Mouse (Mus musculus) myocyte (in vitro differentiated cells): Measurements from ENCODE around the gene Map3k1. TPM values are rescaled to one million over a fixed set of nuclear protein-coding genes. Genes with fewer than 3 reads are reported as not detected.

Source experiments
- H3K27me3 ChIP-seq: one replicate; pipeline ENCODE4 v1.6.1; 2011; ENCODE audit not compliant: control insufficient read depth, insufficient read depth, insufficient read length
- H3K36me3 ChIP-seq: one replicate; pipeline ENCODE4 v1.6.1; 2011; ENCODE audit not compliant: control insufficient read depth, insufficient read depth
- H3K4me2 ChIP-seq: one replicate; pipeline ENCODE4 v1.6.1; 2011; ENCODE audit warnings: low read depth, control low read depth
- H3K4me3 ChIP-seq: one replicate; pipeline ENCODE4 v1.5.1; 2011; ENCODE audit warnings: mild to moderate bottlenecking, control low read depth, moderate library complexity
- H3K79me2 ChIP-seq: one replicate; pipeline ENCODE4 v1.6.1; 2011; ENCODE audit not compliant: control insufficient read depth, insufficient read depth
- H3ac ChIP-seq: one replicate; pipeline ENCODE4 v1.6.1; 2011; ENCODE audit not compliant: control insufficient read depth, insufficient read length
- CEBPB ChIP-seq: IDR thresholded peaks from 2 replicates; pipeline ENCODE4 v1.6.1; 2011; ENCODE audit warnings: mild to moderate bottlenecking, moderate library complexity; ENCODE audit not compliant: poor library complexity, insufficient read depth, severe bottlenecking
- E2F4 ChIP-seq: IDR thresholded peaks from one replicate; pipeline ENCODE4 v1.6.1; 2011; ENCODE audit warnings: mild to moderate bottlenecking, control low read depth, moderate library complexity; ENCODE audit not compliant: insufficient read depth
- MAX ChIP-seq: IDR thresholded peaks from one replicate; pipeline ENCODE4 v1.6.1; 2011; ENCODE audit warnings: low read depth, mild to moderate bottlenecking, control low read depth
- MYOD1 ChIP-seq, 3 experiments: IDR thresholded peaks; one replicate each; pipeline ENCODE4 v1.6.1; 2011; ENCODE audit warnings: control low read depth in 2 of 3, low read depth in 2 of 3, mild to moderate bottlenecking in 2 of 3, moderate library complexity in 1 of 3; ENCODE audit not compliant: insufficient read length in 2 of 3, control insufficient read depth in 1 of 3
- MYOG ChIP-seq, 3 experiments: IDR thresholded peaks; one replicate each; pipeline ENCODE4 v1.6.1; 2011; ENCODE audit warnings: control low read depth in 2 of 3, low read depth in 2 of 3, mild to moderate bottlenecking in 2 of 3; ENCODE audit not compliant: insufficient read length in 2 of 3, control insufficient read depth in 1 of 3, insufficient read depth in 1 of 3
- POLR2A ChIP-seq: IDR thresholded peaks from one replicate; pipeline ENCODE4 v1.6.1; 2011; ENCODE audit warnings: low read depth, mild to moderate bottlenecking, control low read depth, moderate library complexity; ENCODE audit not compliant: insufficient read length
- POLR2AphosphoS2 ChIP-seq: IDR thresholded peaks from one replicate; pipeline ENCODE4 v1.6.1; 2011; ENCODE audit warnings: low read depth, control low read depth; ENCODE audit not compliant: insufficient read length
- REST ChIP-seq: IDR thresholded peaks from one replicate; pipeline ENCODE4 v1.6.1; 2011; ENCODE audit warnings: mild to moderate bottlenecking, control low read depth, moderate library complexity; ENCODE audit not compliant: insufficient read depth, insufficient read length
- SRF ChIP-seq: IDR thresholded peaks from one replicate; pipeline ENCODE4 v1.6.1; 2011; ENCODE audit warnings: low read depth; ENCODE audit not compliant: control insufficient read depth, insufficient read length
- TCF12 ChIP-seq: IDR thresholded peaks from one replicate; pipeline ENCODE4 v1.6.1; 2011; ENCODE audit warnings: mild to moderate bottlenecking, control low read depth; ENCODE audit not compliant: poor library complexity, insufficient read depth, severe bottlenecking
- TCF3 ChIP-seq: IDR thresholded peaks from one replicate; pipeline ENCODE4 v1.6.1; 2011; ENCODE audit warnings: low read depth, control low read depth; ENCODE audit not compliant: insufficient read length
- USF1 ChIP-seq: IDR thresholded peaks from one replicate; pipeline ENCODE4 v1.6.1; 2011; ENCODE audit warnings: low read depth, mild to moderate bottlenecking, control low read depth, moderate library complexity
- polyA plus RNA-seq: library from polyadenylated mRNA; unstranded; fragments of >200 nt; fragmentation: generic; extraction: Trizol; gene quantifications from one replicate; pipeline ENCODE4 v1.2.1, GENCODE M21; 2012; ENCODE audit warnings: missing spikeins

Map3k1 gene
- polyA plus RNA-seq, 1 experiment: 1.0 TPM

DNA sequence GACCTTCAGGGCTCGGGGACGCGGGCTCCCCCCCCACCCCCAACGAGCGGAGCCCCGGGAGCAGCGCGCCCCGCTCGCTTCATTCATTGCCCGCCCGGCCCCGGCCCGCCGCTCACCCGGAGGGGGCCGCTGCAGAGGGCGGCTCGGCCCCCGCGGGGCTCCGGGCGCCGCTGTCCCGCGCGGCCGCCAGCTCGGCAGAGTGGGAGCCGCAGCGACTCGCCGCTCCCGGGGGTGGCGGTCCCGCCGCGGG is 481 bp downstream of the Map3k1 start:
- Histone ChIP-seq H3K4me2 (no peak overlapping the region), H3ac (peak overlapping the region; percentile 85), H3K27me3 (no peaks in the 10 kb centered on the region), H3K79me2 (peaks cover 39% of the 10 kb centered on the region), H3K4me3 (peak overlapping the region; percentile 37), H3K36me3 (no peaks in the 10 kb centered on the region)
- no peak for TF ChIP-seq MYOD1 (IDR thresholded peaks at IDR 0.05; ENCODE audit: control insufficient read depth in 1 of 3, insufficient read length in 2 of 3, low read depth in 2 of 3)
- no peak for TF ChIP-seq POLR2AphosphoS2
- TF ChIP-seq POLR2A: no peak
- TF ChIP-seq USF1: no peak

DNA sequence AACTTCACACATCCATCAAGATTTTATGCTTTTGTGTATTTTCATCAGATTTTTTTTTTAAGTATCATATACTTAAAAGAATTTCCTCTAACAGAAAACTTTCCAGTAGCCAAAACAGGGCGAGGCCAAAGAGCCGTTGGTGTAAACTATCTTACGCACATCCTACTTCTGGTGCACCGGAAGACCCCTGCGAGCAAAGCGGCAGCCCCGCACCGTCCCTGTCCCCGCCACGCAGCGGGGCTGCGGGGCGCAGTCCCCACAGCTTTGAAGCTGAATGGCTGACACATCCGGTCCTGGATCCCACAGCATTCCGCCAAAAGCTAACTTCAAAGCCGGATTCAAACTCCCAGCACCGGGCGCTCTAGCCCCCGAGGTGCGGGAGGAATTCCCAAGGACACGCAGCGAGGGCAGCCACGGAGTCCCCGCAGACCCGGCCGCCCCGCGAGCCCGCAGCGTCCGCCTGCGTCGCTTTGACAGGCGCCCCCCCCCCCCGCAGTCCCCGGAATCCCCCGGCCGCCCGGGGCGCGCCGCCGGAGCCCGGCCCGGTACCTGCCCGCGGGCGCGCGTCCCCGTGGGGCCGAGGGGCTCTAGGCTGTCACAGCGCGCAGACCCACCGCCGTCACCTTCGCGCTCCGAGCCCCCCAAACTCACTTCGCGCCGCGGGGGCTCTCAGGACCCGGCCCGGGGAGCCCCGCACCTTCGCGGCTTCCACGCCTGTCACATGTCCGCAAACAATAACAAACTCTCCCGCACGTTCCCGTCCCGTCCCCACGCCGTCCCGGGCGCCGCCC is 1.0 kb downstream of the Map3k1 start:
- Histone ChIP-seq H3K4me2 (peak overlapping the region; percentile 88), H3ac (peak overlapping the region; percentile 85), H3K4me3 (peak overlapping the region; percentile 37), H3K79me2 (peaks cover 45% of the 10 kb centered on the region), H3K36me3 (no peaks in the 10 kb centered on the region), H3K27me3 (no peaks in the 10 kb centered on the region)
- TF ChIP-seq REST (no peak), TCF12 (no peak), MYOG (IDR thresholded peaks at IDR 0.05; ENCODE audit: control insufficient read depth in 1 of 3, insufficient read depth in 1 of 3, insufficient read length in 2 of 3, low read depth in 2 of 3) (no peak), POLR2AphosphoS2 (no peak), E2F4 (no peak), POLR2A (no peak), MYOD1 (IDR thresholded peaks at IDR 0.05; ENCODE audit: control insufficient read depth in 1 of 3, insufficient read length in 2 of 3, low read depth in 2 of 3) (no peak), MAX (no peak), CEBPB (no peak), TCF3 (no peak), SRF (no peak), USF1 (no peak)

DNA sequence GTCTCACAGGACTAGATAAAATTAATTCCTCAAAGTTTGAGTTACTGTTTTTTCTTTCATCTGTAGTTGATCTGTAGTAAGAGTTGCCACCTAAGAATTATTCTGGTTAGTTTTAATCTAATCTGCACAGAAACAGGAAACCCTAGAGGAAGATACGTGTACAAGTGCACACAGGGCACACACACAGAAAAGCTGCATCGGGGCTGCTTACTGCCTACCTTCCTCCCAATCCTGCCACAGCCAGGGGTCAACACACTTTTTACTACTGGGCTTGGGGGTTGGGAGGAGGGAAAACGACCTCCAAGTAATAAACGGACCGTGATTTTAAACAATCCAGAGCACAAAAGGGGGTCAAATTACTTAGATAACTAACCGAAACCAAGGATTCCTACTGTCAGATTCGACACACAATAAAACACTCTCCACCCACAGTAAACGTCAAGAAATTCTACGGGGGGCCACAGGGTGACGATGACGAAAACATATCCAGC is 1.6 kb downstream of the Map3k1 start:
- H3K27me3 ChIP-seq: no peaks in the 10 kb centered on the region
- no peak for TF ChIP-seq USF1
- no peak for TF ChIP-seq MYOD1 (IDR thresholded peaks at IDR 0.05; ENCODE audit: control insufficient read depth in 1 of 3, insufficient read length in 2 of 3, low read depth in 2 of 3)
- TF ChIP-seq MAX: no peak
- no peak for TF ChIP-seq SRF
- no peak for TF ChIP-seq POLR2AphosphoS2
- TF ChIP-seq REST: no peak
- no peak for TF ChIP-seq MYOG (IDR thresholded peaks at IDR 0.05; ENCODE audit: control insufficient read depth in 1 of 3, insufficient read depth in 1 of 3, insufficient read length in 2 of 3, low read depth in 2 of 3)
- TF ChIP-seq CEBPB: no peak
- TF ChIP-seq TCF3: no peak
- H3K79me2 ChIP-seq: peaks cover 50% of the 10 kb centered on the region
- peak overlapping the region; percentile 37 for H3K4me3 ChIP-seq
- H3K4me2 ChIP-seq: peak overlapping the region; percentile 88
- peak overlapping the region; percentile 85 for H3ac ChIP-seq
- no peaks in the 10 kb centered on the region for H3K36me3 ChIP-seq

DNA sequence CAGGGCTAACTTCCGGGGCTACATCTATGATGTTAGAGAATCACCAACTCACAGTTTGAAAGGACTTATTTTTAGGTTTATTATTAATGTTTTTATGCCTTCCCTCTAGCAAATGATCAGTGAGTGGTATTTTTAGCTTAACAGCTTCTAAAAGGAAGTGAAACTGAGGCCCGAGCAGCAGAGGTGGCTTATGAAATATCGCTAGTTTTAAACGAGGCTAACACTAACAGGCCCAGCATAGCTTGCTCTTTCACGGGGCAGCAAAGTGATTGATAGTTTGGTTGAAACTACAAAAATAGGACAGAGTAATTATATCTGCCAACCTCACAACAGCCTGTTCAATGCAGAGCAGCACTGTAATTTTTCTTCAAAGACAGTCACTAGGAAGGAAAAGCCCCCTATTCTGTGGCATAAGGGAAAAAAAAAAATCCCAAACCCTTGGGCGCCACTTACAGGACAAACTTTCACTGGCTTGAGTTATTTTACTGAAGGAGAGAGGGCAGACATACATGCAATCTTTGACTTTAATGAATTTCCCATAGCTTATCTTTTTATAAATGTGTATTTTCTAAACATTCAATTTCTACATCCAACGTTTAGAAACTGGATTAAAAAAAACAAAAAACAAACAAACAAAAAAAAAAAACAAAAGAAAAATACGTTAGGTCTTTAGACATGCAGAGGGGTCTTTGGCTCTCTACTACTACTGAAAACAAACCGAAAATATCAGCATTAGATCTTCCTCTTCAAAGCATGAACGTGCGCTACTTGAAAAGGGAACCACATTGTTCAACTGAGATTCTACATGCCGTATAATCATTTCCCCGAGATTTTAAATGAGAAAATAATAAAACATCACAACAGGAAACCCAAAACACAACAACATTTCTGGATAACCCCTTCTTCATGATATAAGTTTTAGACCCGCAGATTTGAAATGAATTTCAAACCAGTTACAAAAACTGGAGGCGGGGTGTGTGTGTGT is 2.8 kb downstream of the Map3k1 start:
- Histone ChIP-seq H3ac (no peak overlapping the region), H3K27me3 (no peaks in the 10 kb centered on the region), H3K36me3 (no peaks in the 10 kb centered on the region), H3K79me2 (peaks cover 52% of the 10 kb centered on the region), H3K4me2 (peak overlapping the region; percentile 27), H3K4me3 (no peak overlapping the region)
- TF ChIP-seq MAX (no peak), SRF (no peak), CEBPB (no peak), TCF3 (no peak), USF1 (no peak), POLR2AphosphoS2 (no peak), POLR2A (no peak), REST (no peak), E2F4 (no peak), MYOG (IDR thresholded peaks at IDR 0.05; ENCODE audit: control insufficient read depth in 1 of 3, insufficient read depth in 1 of 3, insufficient read length in 2 of 3, low read depth in 2 of 3) (no peak), MYOD1 (IDR thresholded peaks at IDR 0.05; ENCODE audit: control insufficient read depth in 1 of 3, insufficient read length in 2 of 3, low read depth in 2 of 3) (no peak), TCF12 (no peak)
